Mouse (Mus musculus) liver, embryonic 11.5 days (tissue): ENCODE measurements around the gene Sbk2. TPM values are rescaled to one million over a fixed set of nuclear protein-coding genes. Genes with fewer than 3 reads are reported as not detected.

Experiments used
- ATAC-seq: fragments of 200-750 bp; cut with Nextera tagmentation; replicated peaks from 2 replicates; pipeline ENCODE4 v1.8.0; 2017; ENCODE audit warnings: moderate number of reproducible peaks, mild to moderate bottlenecking, moderate TSS enrichment, moderate library complexity; ENCODE audit not compliant: low FRiP score
- DNase-seq: peaks from one replicate; pipeline ENCODE4 v3.0.0-alpha.2; 2017; ENCODE audit warnings: low spot score
- H3K27ac ChIP-seq: fragments of 300-500 bp; sonication (generic); 2 replicates; pipeline ENCODE4 v1.5.1; 2014; ENCODE audit warnings: mild to moderate bottlenecking, low read depth, low read length, control low read depth
- H3K27me3 ChIP-seq: fragments of 300-500 bp; sonication (generic); replicated peaks from 2 replicates; pipeline ENCODE4 v1.6.1; 2014; ENCODE audit warnings: low read length, mixed read lengths; ENCODE audit not compliant: control insufficient read depth, insufficient read depth
- H3K36me3 ChIP-seq: fragments of 300-500 bp; sonication (generic); 2 replicates; pipeline ENCODE4 v1.6.1; 2014; ENCODE audit warnings: mild to moderate bottlenecking, low read length, moderate library complexity, mixed read lengths; ENCODE audit not compliant: control insufficient read depth, insufficient read depth
- H3K4me1 ChIP-seq: fragments of 300-500 bp; sonication (generic); replicated peaks from 2 replicates; pipeline ENCODE4 v1.6.1; 2014; ENCODE audit warnings: low read length, mixed read lengths; ENCODE audit not compliant: control insufficient read depth, insufficient read depth
- H3K4me2 ChIP-seq: fragments of 300-500 bp; sonication (generic); 2 replicates; pipeline ENCODE4 v1.6.1; 2014; ENCODE audit warnings: mild to moderate bottlenecking, control low read depth, moderate library complexity
- H3K4me3 ChIP-seq: fragments of 300-500 bp; sonication (generic); 2 replicates; pipeline ENCODE4 v1.5.1; 2014; ENCODE audit warnings: low read depth, low read length, control low read depth
- H3K9ac ChIP-seq: fragments of 300-500 bp; sonication (generic); 2 replicates; pipeline ENCODE4 v1.6.1; 2014; ENCODE audit warnings: low read depth, low read length, control low read depth
- H3K9me3 ChIP-seq: fragments of 300-500 bp; sonication (generic); 2 replicates; pipeline ENCODE4 v1.6.1; 2016; ENCODE audit warnings: low read length, inconsistent platforms, mixed read lengths; ENCODE audit not compliant: control insufficient read depth
- WGBS: fragments of 180-500 bp; shearing (Covaris S2); extraction: QIAGEN DNeasy Blood & Tissue Kit; methylation state at CpG from one replicate; pipeline ENCODE4 v1.1.7; 2014; 5-methylcytosine and 5-hydroxymethylcytosine counted together
- polyA plus RNA-seq: library from polyadenylated mRNA; unstranded; fragments of >200 nt; fragmentation: Nextera tagmentation; extraction: Ambion mirVana; gene quantifications from 2 replicates; pipeline ENCODE4 v1.2.1, GENCODE M21; 2014

The Sbk2 gene
- polyA plus RNA-seq, 1 experiment from 2014 or later = 0.22 TPM

DNA sequence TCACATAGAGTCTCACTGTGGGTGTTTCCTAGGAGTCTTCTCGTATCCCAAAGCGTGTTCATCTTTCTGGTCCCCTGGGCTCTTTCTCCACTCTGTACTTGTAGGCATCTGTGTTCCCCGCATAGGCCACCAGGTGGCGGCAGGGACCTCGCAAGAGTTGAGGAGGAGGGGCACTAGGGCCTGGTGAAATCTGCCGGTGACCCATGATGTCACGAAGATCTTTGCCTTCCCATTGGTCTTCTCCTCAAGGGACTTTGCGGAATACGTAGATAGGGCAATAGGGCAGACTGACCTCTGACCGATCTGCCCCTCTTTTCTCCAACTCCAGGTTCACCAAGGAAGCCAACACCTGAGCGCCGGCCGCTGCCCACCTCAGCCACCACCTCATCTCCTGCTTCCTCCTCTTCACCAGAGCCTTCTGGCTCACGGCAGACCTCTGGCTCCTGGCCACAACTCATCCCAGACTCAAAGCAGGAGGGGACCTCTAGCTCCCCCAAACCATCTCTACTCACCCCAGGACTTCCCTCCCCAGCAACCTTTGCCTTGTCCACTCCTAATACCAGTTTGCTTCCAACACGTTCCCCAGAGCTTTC is 20.9 kb downstream of the Sbk2 start:
- H3K27ac ChIP-seq = no peak overlapping the region
- ATAC-seq (peak; percentile 81), DNase-seq (peak; percentile 79)
- H3K27me3 ChIP-seq = 0 out of 2 replicates have a peak, but pooled peaks cover 2% of the 10 kb centered on the region
- H3K9ac ChIP-seq = no peak overlapping the region
- H3K9me3 ChIP-seq = no peaks in the 10 kb centered on the region
- H3K4me1 ChIP-seq = 0 out of 2 replicates have a peak, but pooled peaks cover 3% of the 10 kb centered on the region
- no peaks in the 10 kb centered on the region for H3K36me3 ChIP-seq
- 17% methylated on average over 15 of the region's 15 CpGs for WGBS
- H3K4me2 ChIP-seq = peak overlapping the region; percentile 59
- peak overlapping the region; percentile 21; the same call in 1 of the 2 replicates for H3K4me3 ChIP-seq

DNA sequence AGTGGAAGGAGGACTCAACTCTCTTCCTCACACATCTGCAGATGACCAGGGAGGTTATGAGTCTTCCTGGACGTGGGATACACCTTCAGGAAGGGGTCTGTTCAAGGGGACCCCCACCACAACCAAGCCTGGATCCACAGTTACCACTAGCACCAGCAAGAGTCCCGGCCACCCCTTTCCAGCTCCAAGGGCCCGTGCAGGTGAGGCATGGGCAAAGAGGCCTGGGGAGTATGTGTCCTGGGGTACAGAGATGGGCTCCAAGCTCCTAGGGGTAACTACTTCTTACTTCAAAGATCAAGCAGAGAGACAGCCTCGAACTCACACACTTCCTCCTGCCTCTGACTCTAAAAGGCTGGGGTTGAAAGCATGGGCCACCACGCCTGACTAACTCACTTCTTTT is 21.5 kb downstream of the Sbk2 start:
- Histone ChIP-seq H3K36me3 (no peaks in the 10 kb centered on the region), H3K4me1 (0 out of 2 replicates have a peak, but pooled peaks cover 3% of the 10 kb centered on the region), H3K27ac (no peak overlapping the region), H3K4me3 (no peak overlapping the region), H3K9me3 (no peaks in the 10 kb centered on the region), H3K9ac (no peak overlapping the region), H3K4me2 (no peak overlapping the region), H3K27me3 (0 out of 2 replicates have a peak, but pooled peaks cover 2% of the 10 kb centered on the region)
- 44% methylated on average over 5 of the region's 5 CpGs for WGBS
- DNase-seq (no peak), ATAC-seq (no peak)

- H3K4me1 ChIP-seq = 0 out of 2 replicates have a peak, but pooled peaks cover 3% of the 10 kb centered on the region
- no peak overlapping the region for H3K4me3 ChIP-seq
- no peak overlapping the region for H3K9ac ChIP-seq
- 0 out of 2 replicates have a peak, but pooled peaks have one; percentile 37 for ATAC-seq
- no peaks in the 10 kb centered on the region for H3K36me3 ChIP-seq
- 19% methylated on average over 9 of the region's 9 CpGs for WGBS
- H3K27ac ChIP-seq = no peak overlapping the region
- H3K27me3 ChIP-seq = 0 out of 2 replicates have a peak, but pooled peaks cover 2% of the 10 kb centered on the region
- H3K4me2 ChIP-seq = no peak overlapping the region
- DNase-seq = peak; percentile 80
- no peaks in the 10 kb centered on the region for H3K9me3 ChIP-seq
Observed at GRCm38 (mm10) chr7:4940068-4940479, 24.1 kb downstream of the Sbk2 start.

GRCm38 (mm10) chr7:4938456-4938855 is 25.8 kb downstream of the Sbk2 start:
- Histone ChIP-seq H3K27me3 (0 out of 2 replicates have a peak, but pooled peaks cover 2% of the 10 kb centered on the region), H3K9ac (no peak overlapping the region), H3K27ac (no peak overlapping the region), H3K36me3 (no peaks in the 10 kb centered on the region), H3K4me3 (no peak overlapping the region), H3K4me2 (no peak overlapping the region), H3K9me3 (peaks cover 3% of the 10 kb centered on the region; the same call in 1 of the 2 replicates), H3K4me1 (0 out of 2 replicates have a peak, but pooled peaks cover 1% of the 10 kb centered on the region)
- 0 out of 2 replicates have a peak, but pooled peaks have one; percentile 44 for ATAC-seq
- no peak for DNase-seq
- 29% methylated on average over 2 of the region's 2 CpGs for WGBS

- peaks cover 3% of the 10 kb centered on the region; the same call in 1 of the 2 replicates for H3K9me3 ChIP-seq
- DNase-seq (no peak), ATAC-seq (no peak)
- no peak overlapping the region for H3K9ac ChIP-seq
- H3K36me3 ChIP-seq = no peaks in the 10 kb centered on the region
- WGBS = 66% methylated on average over 11 of the region's 11 CpGs
- no peak overlapping the region for H3K4me2 ChIP-seq
- H3K4me1 ChIP-seq = no peaks in the 10 kb centered on the region
- no peak overlapping the region for H3K4me3 ChIP-seq
- H3K27ac ChIP-seq = no peak overlapping the region
- no peaks in the 10 kb centered on the region for H3K27me3 ChIP-seq
Observed at GRCm38 (mm10) chr7:4937392-4937791, 26.8 kb downstream of the Sbk2 start.

GRCm38 (mm10) chr7:4936832-4937231 is 27.4 kb downstream of the Sbk2 start:
- no peaks in the 10 kb centered on the region for H3K4me1 ChIP-seq
- DNase-seq = no peak
- H3K4me3 ChIP-seq = no peak overlapping the region
- no peak overlapping the region for H3K4me2 ChIP-seq
- H3K27me3 ChIP-seq = no peaks in the 10 kb centered on the region
- no peak overlapping the region for H3K9ac ChIP-seq
- 75% methylated on average over 10 of the region's 10 CpGs for WGBS
- ATAC-seq = no peak
- H3K27ac ChIP-seq = no peak overlapping the region
- H3K36me3 ChIP-seq = no peaks in the 10 kb centered on the region
- H3K9me3 ChIP-seq = peaks cover 3% of the 10 kb centered on the region; the same call in 1 of the 2 replicates

DNA sequence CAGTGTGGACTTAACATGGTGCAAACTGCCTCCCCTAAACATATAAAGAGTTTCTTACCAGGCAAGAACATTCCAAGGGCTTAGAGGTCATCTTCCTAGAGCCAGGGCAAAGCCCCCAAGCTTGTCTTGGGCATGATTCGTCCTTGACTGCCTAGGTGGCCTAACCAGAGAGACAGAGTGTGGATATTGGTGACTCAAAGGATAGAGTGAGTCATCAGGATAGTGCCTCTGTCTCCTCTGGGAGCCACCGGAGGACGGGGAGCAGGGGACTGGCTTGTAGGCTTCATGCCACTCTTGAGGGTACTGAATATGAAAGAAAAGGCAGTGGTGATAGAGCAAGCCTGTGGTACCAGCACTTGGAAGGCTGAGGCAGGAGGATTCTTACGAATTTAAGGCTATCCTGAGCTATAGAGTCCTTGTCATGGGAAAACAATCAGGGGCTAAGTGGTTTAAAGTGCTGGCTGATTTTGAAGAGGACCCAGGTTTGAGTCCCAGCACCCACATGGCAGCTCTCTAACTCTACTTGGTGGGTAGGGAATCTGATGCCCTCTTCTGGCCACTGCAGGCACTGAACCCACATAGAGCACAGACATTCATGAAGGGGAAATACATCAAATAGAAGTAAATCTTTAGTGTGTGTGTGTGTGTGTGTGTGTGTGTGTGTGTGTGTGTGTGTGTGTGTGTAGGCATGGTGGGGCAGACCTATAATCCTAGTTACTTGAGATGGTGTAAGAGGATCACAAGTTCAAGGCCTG is 29.9 kb downstream of the Sbk2 start:
- WGBS = 78% methylated on average over 4 of the region's 4 CpGs
- H3K9ac ChIP-seq = no peak overlapping the region
- no peak overlapping the region for H3K4me3 ChIP-seq
- DNase-seq = no peak
- no peaks in the 10 kb centered on the region for H3K27me3 ChIP-seq
- H3K9me3 ChIP-seq = peaks cover 3% of the 10 kb centered on the region; the same call in 1 of the 2 replicates
- no peaks in the 10 kb centered on the region for H3K36me3 ChIP-seq
- H3K4me2 ChIP-seq = no peak overlapping the region
- ATAC-seq = no peak
- no peak overlapping the region for H3K27ac ChIP-seq
- H3K4me1 ChIP-seq = no peaks in the 10 kb centered on the region

DNA sequence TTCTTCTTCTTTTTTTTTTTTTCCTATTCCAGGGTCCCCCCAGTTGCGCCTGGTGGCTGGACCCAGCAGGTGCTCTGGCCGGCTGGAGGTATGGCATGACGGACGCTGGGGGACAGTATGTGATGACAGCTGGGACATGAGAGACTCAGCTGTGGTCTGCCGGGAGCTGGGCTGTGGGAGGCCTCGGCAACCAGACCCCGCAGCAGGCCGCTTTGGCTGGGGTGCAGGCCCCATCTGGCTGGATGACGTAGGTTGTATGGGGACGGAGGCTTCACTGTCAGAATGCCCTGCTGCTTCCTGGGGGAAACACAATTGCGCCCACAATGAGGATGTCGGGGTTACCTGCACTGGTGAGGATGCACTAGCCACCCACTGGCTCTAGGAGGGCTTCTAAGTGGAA is 31.1 kb downstream of the Sbk2 start:
- 74% methylated on average over 12 of the region's 12 CpGs for WGBS
- H3K4me1 ChIP-seq = no peaks in the 10 kb centered on the region

More for the DNA sequence above, 31.1 kb downstream of the Sbk2 start:
- H3K4me2 ChIP-seq = no peak overlapping the region
- no peaks in the 10 kb centered on the region for H3K36me3 ChIP-seq
- ATAC-seq (no peak), DNase-seq (no peak)
- no peak overlapping the region for H3K4me3 ChIP-seq
- H3K9ac ChIP-seq = no peak overlapping the region
- no peaks in the 10 kb centered on the region for H3K27me3 ChIP-seq
- peaks cover 3% of the 10 kb centered on the region; the same call in 1 of the 2 replicates for H3K9me3 ChIP-seq
- no peak overlapping the region for H3K27ac ChIP-seq
